Mouse (Mus musculus) common myeloid progenitor, adult 5-6 weeks (primary cell): ENCODE measurements around the gene Rreb1. TPM values are rescaled to one million over a fixed set of nuclear protein-coding genes. Genes with fewer than 3 reads are reported as not detected.
A peak's percentile ranks its signal among the peaks of the same experiment; 100 is the strongest.

Experiments used
- ATAC-seq: replicated peaks from 2 replicates; pipeline ENCODE4 v1.8.0; 2016; ENCODE audit warnings: low read depth, mild to moderate bottlenecking, moderate TSS enrichment, inconsistent platforms; ENCODE audit not compliant: poor library complexity, severe bottlenecking
- total RNA-seq: library from RNA; stranded (forward); fragments of 200-1000, 187-1606 nt; gene quantifications from 2 replicates; pipeline ENCODE4 v1.2.3, GENCODE M21; 2017

The Rreb1 gene
- total RNA-seq: 26.1 and 32.0 TPM in 2 replicates

- ATAC-seq: peak; percentile 45
Measured at GRCm38 (mm10) chr13:37778147-37778593, at the start of gene Rreb1. TSS of gene Rreb1 (plus strand) at chr13:37778400.

GRCm38 (mm10) chr13:37728551-37728950 lies 49.6 kb upstream of the Rreb1 start:
- no peak for ATAC-seq

GRCm38 (mm10) chr13:37731914-37732693 lies 46.1 kb upstream of the Rreb1 start:
- no peak for ATAC-seq

- no peak for ATAC-seq
Measured at GRCm38 (mm10) chr13:37734501-37734900, 43.7 kb upstream of the Rreb1 start.

GRCm38 (mm10) chr13:37740111-37740510 lies 38.1 kb upstream of the Rreb1 start:
- no peak for ATAC-seq

GRCm38 (mm10) chr13:37740752-37741151 lies 37.4 kb upstream of the Rreb1 start:
- peak; percentile 51; the same call in 1 of the 2 replicates for ATAC-seq

- no peak; the same call in 1 of the 2 replicates for ATAC-seq
Measured at GRCm38 (mm10) chr13:37742248-37742647, 36.0 kb upstream of the Rreb1 start.

- ATAC-seq: no peak
Measured at GRCm38 (mm10) chr13:37747504-37747903, 30.7 kb upstream of the Rreb1 start.

- peak; percentile 57 for ATAC-seq
Measured at GRCm38 (mm10) chr13:37749485-37749884, 28.7 kb upstream of the Rreb1 start.

- ATAC-seq: peak; percentile 69
Measured at GRCm38 (mm10) chr13:37751154-37751950, 26.8 kb upstream of the Rreb1 start.

- peak; percentile 48 for ATAC-seq
Measured at GRCm38 (mm10) chr13:37759341-37760012, 18.7 kb upstream of the Rreb1 start.

- ATAC-seq: peak; percentile 96
Measured at GRCm38 (mm10) chr13:37760013-37760342, 18.2 kb upstream of the Rreb1 start.

- peak; percentile 21; the same call in 1 of the 2 replicates for ATAC-seq
Measured at GRCm38 (mm10) chr13:37760373-37760772, 17.8 kb upstream of the Rreb1 start.

- ATAC-seq: peak; percentile 40; the same call in 1 of the 2 replicates
Measured at GRCm38 (mm10) chr13:37760957-37761941, 17.0 kb upstream of the Rreb1 start.

- no peak for ATAC-seq
Measured at GRCm38 (mm10) chr13:37763800-37764407, 14.3 kb upstream of the Rreb1 start.

- ATAC-seq: no peak
Measured at GRCm38 (mm10) chr13:37769777-37770176, 8.4 kb upstream of the Rreb1 start.

- no peak for ATAC-seq
Measured at GRCm38 (mm10) chr13:37773476-37773875, 4.7 kb upstream of the Rreb1 start.

- ATAC-seq: no peak
Measured at GRCm38 (mm10) chr13:37776675-37777074, 1.5 kb upstream of the Rreb1 start.
